Mouse (Mus musculus): Measurements from ENCODE around the gene Tbc1d1. TPM values are rescaled to one million over a fixed set of nuclear protein-coding genes. Genes with fewer than 3 reads are reported as not detected.

The Tbc1d1 gene
- total RNA-seq, 2 experiments from 2014 or later: 57.2 to 73.9 TPM

DNA sequence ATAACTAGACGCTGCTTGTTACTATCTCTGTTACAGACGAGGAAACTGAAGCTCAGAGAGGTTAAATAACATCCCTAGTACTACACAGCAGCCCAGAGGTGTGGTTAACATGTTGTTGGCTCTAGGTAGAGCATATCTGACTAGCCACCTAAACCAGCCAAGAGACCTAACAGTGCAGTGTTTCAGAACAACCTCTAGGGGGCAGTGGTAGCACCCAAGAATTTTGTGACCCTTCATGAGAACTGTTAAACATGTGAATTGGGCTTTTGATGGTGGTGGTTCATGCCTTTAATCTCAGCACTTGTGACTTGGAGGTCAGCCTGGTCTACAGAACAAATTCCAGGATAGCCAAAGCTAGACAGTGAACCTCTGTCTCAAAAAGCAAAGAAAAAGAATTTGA is 46.2 kb downstream of the Tbc1d1 start:
- DNase-seq (ENCODE audit: low spot score): peak; percentile 60

GRCm38 (mm10) chr5:64205610-64206009 is 49.5 kb downstream of the Tbc1d1 start:
- DNase-seq (ENCODE audit: low spot score): no peak

GRCm38 (mm10) chr5:64206431-64206830 is 50.3 kb downstream of the Tbc1d1 start:
- DNase-seq (ENCODE audit: low spot score): no peak

- peak; percentile 49 for DNase-seq (ENCODE audit: low spot score)
These were observed 50.8 kb downstream of the Tbc1d1 start for GRCm38 (mm10) chr5:64206875-64207274.

GRCm38 (mm10) chr5:64207800-64208199 is 51.7 kb downstream of the Tbc1d1 start:
- no peak for DNase-seq (ENCODE audit: low spot score)

GRCm38 (mm10) chr5:64210817-64211216 is 54.7 kb downstream of the Tbc1d1 start:
- DNase-seq (ENCODE audit: low spot score): no peak

DNA sequence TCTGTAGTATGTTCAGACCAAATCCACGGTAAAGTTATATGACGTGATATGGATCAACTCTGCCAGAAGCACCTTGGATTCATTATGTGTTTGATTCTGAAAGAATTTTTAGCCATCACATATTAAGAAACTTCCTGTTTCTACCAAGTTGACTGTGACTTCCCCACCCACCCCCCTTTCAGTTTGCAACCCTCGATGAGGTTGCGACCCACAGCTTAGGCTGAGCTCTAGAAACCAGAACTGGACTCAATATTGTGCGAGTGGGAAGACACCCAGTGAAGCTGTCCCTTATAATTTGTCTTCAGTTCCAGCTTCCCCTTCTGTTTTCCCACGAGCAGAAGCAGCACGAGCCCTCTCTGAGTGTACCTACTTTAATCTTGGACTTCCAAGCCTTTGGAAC is 55.2 kb downstream of the Tbc1d1 start:
- DNase-seq (ENCODE audit: low spot score): no peak

DNA sequence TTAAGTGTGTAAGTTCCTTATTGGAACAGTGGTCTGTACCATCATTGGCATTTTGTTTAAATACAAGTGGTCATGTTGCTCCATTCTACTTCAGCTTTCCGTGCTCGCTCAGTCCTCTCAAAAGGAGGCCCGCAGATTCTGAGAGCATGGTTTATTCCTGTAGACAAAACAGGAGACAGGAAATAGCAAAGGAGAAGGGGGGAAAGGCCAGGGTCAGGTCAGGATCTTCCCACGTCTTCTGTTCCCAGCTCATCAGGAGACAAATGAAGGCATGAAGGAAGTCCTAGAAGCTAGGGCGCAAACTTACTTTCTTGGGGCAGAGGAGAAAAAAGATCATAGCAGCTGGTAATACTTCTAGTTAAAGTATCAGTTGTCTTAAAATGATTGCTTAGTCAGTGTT is 56.1 kb downstream of the Tbc1d1 start:
- no peak for DNase-seq (ENCODE audit: low spot score)

GRCm38 (mm10) chr5:64212619-64213018 is 56.5 kb downstream of the Tbc1d1 start:
- no peak for DNase-seq (ENCODE audit: low spot score)

- no peak for DNase-seq (ENCODE audit: low spot score)
These were observed 59.7 kb downstream of the Tbc1d1 start for GRCm38 (mm10) chr5:64215806-64216205.

- DNase-seq (ENCODE audit: low spot score): no peak
These were observed 60.2 kb downstream of the Tbc1d1 start for GRCm38 (mm10) chr5:64216326-64216725.

DNA sequence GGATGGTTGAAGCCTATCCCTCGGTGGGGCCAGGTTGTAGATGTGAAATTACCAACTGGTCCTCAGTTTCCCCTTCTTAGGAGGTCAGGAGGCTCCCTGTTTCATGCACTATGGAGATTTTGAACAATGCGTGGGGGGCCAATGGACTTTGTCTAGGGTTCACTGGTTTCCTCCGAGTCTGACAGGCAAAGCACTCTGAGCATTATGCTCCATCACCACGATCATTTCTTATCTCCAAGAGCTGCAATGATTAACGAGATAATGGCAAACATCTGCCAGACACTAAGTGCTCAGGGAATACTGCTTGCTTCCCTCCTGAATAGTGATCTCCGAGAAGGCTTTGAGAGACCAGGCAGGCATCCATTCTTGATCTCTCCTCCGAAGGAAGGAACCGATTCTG is 61.2 kb downstream of the Tbc1d1 start:
- DNase-seq (ENCODE audit: low spot score): no peak

- no peak for DNase-seq (ENCODE audit: low spot score)
These were observed 61.9 kb downstream of the Tbc1d1 start for GRCm38 (mm10) chr5:64217816-64218602.

DNA sequence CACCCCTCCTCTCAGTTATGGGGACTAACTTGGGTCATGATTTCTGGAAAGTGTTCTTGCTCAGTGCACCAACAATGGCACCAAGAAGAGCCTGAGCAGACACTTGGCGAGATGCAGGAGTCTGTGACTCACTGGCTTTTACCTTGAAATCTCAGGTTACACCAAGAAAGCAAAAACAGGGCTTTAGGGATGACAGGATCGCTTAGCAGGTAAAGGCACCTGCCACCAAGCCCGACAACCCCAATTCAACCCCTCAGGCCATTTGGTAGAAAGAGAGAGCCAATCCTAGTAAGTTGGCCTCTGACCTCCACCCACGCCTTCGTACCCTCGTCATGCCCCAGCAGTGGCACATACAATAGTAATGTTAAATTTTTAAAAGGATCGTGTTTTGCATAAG is 62.5 kb downstream of the Tbc1d1 start:
- no peak for DNase-seq (ENCODE audit: low spot score)

DNA sequence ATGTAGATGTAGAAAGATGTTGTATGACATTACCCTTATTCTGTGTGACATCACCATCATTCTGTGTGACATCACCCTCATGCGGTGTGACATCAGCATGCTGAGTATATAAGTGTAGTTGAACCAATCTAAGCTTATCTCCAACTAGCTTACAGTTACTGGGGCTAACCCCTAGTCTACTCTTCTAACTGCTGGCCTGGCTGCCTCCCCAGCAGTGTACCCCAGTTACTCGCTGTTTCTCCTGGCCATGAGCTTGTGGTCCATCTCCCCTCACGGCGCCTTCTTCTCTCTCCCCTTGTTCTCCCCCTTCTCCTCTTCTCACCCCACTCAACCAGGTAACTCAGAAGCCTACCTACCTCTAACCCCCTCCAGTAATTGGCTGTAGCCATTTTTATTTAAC is 64.7 kb downstream of the Tbc1d1 start:
- DNase-seq (ENCODE audit: low spot score): no peak

DNA sequence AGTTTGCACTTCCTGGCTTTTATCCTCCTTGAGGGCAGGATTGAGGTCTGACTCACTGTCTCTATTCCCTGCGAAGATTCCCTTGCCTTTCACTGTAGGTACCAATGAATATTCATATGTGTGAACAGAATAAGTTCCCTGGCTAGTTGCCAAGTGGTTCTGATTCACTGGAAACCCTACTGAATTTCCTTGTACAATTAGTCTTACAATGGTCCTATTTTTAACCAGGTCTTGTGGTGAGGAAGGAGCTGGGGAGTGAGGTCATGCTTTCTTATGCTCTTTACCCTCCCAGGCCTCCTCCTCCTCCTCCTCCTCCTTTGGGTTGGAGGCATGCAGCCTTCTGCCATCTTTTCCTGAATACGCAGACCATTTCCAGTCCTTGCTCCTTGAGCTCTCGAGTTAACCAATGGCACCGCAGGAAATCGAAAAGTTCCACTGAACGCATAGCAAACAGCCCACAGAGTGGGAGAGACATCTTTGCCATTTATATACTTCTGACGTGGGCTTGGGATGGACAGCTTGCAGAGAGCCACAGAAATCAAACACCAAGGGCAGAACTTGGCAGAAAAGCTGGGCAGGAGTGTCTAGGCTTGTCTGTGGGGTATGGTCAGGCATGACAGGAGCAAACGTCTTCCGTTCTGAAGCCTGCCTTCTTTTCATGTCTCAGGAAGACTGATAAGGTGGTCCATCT is 68.8 kb downstream of the Tbc1d1 start:
- DNase-seq (ENCODE audit: low spot score): no peak

GRCm38 (mm10) chr5:64228252-64228651 is 72.1 kb downstream of the Tbc1d1 start:
- no peak for DNase-seq (ENCODE audit: low spot score)

DNA sequence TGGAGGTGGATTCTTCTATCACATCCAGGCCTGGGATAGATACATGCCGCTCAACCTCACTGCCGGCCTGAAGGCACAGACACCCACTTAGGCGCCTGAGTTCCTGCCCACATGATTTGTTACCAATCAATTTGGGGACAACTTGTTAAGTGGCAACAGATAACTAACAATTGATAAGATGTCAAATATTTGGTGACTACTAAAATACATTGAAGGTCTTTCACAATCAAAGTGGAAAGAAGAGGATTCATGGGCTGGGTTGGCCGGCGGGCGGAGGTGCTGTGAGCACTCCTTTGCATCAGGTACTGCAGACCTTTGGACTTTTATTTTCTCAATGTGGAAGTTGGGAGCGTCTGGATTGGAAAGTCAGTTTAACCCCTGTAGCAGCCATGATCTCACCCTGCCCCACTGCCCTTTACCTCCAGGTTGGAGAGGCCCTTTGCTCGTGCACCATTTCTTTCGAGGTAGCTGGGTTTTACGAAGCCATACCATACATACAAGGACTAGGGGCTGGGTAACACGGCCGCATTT is 73.3 kb downstream of the Tbc1d1 start:
- no peak for DNase-seq (ENCODE audit: low spot score)

DNA sequence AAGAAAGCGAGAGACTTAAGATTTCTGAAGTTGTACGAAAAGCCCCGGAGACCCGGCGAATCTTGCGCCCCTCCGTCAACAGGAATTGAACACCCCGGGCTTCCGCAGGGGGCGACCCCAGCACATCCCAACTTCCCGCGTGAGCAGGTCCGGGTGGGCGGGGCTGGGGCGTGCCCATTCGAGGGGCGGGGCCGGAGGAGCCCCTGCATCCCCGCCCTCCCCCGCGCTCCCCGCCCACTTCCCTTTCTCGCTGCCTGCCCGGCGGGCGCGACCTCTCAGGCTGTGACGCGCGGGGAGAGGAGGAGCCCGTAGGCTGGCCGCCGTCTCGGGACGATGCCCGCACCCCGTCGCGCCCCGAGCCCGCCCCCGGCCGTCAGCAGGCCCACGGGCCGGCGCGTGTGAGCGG is 74.0 kb downstream of the Tbc1d1 start:
- DNase-seq (ENCODE audit: low spot score): peak; percentile 85

DNA sequence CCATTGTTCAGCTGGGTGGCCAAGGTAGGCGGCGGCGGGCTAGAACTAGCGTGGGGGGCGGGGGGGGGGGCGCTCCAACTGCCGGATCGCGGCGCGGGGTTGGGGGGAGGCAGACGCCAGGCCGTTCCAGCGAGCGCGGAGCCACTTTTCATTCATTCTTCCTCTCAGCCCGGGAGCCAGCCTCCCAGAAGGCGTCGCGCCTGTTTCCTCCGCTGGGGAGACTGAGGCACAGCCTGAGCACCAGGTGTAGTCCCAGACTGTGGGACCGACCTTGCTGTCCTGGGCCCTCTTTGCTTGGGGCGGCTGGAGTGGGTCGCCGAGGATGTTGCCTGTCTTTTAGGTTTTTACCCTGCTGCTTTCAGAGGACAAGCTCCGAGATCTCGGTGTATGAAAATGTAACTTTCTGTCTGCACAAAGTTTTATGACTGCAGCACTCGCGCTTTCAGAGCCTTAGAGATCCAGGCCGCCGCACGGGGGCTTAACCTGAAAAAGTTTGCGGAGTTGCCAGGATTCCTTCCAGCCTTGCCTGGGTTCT is 74.5 kb downstream of the Tbc1d1 start:
- DNase-seq (ENCODE audit: low spot score): no peak

GRCm38 (mm10) chr5:64232872-64233271 is 76.8 kb downstream of the Tbc1d1 start:
- DNase-seq (ENCODE audit: low spot score): no peak

DNA sequence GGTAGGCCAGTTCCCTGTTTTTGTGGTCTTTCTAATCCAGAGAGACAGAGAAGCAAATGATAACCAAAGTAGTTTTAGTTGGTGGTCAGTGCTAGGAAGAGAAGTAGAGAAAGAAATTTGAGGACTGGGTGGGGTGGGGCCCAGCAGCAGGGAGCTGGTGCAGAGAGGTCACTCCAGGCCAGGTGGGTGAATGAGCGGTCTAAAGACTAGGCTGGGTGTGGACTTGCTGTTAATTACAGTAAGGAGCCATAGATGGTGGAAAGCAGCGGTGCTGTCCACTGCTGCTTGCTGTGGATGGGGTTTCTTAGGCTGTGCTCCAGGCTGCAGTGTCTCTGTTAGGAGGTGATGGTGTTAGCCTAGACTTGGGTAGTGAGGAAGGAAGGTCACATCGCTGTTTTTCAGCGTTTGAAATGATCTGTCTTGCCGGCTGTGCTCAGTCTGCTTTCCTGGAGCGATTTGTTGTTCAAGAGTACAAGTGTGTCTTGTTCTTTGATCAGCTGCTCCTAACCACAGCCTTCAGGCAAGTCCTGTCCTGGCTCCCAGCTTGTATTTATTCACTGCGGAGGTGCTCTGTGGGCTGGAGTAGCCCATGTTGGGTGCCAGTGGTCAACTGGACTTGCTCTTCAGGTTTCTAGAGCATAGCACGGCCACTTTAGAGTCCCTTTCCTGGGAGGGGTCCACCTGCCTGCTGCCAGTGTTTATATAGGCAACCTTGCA is 78.3 kb downstream of the Tbc1d1 start:
- no peak for DNase-seq (ENCODE audit: low spot score)
